Mouse (Mus musculus) liver, embryonic 13.5 days (tissue): ENCODE measurements at regions not wholly inside any gene's neighbourhood (a gene's known extent, or its start where the extent isn't known, plus 50 kb on each side); places are given as distances from the start of the nearest gene placed in this dataset.
"Not testable (repeated sequence)": the region's sequence is repeated elsewhere in the genome, so short reads cannot be mapped to it uniquely, and the experiment has no call there.

ENCODE experiments used
- ATAC-seq: fragments of 200-750 bp; cut with Nextera tagmentation; 2 replicates; pipeline ENCODE4 v1.8.0; 2017; ENCODE audit warnings: low read depth, mild to moderate bottlenecking, moderate number of reproducible peaks, moderate library complexity
- DNase-seq: peaks from one replicate; pipeline ENCODE4 v3.0.0; 2022
- H3K27ac ChIP-seq: fragments of 300-500 bp; sonication (generic); 2 replicates; pipeline ENCODE4 v1.5.1; 2015; ENCODE audit warnings: moderate library complexity, mild to moderate bottlenecking, inconsistent platforms
- H3K27me3 ChIP-seq: fragments of 300-500 bp; sonication (generic); 2 replicates; pipeline ENCODE4 v1.6.1; 2015; ENCODE audit warnings: mild to moderate bottlenecking, inconsistent platforms
- H3K36me3 ChIP-seq: fragments of 300-500 bp; sonication (generic); 2 replicates; pipeline ENCODE4 v1.6.1; 2015; ENCODE audit warnings: mild to moderate bottlenecking, inconsistent platforms
- H3K4me1 ChIP-seq: fragments of 300-500 bp; sonication (generic); replicated peaks from 2 replicates; pipeline ENCODE4 v1.6.1; 2015; ENCODE audit warnings: inconsistent platforms
- H3K4me2 ChIP-seq: fragments of 300-500 bp; sonication (generic); 2 replicates; pipeline ENCODE4 v1.6.1; 2015; ENCODE audit warnings: inconsistent platforms, mild to moderate bottlenecking, moderate library complexity
- H3K4me3 ChIP-seq: fragments of 300-500 bp; sonication (generic); replicated peaks from 2 replicates; pipeline ENCODE4 v1.5.1; 2015; ENCODE audit warnings: mild to moderate bottlenecking, inconsistent platforms
- H3K9ac ChIP-seq: fragments of 300-500 bp; sonication (generic); 2 replicates; pipeline ENCODE4 v1.6.1; 2015; ENCODE audit warnings: mild to moderate bottlenecking, inconsistent platforms
- H3K9me3 ChIP-seq: fragments of 300-500 bp; sonication (generic); replicated peaks from 2 replicates; pipeline ENCODE4 v1.6.1; 2016; ENCODE audit warnings: inconsistent platforms
- WGBS: fragments of 180-500 bp; shearing (Covaris S2); methylation state at CpG from one replicate; pipeline ENCODE4 v1.1.7; 2015; ENCODE audit not compliant: insufficient replicate concordance; 5-methylcytosine and 5-hydroxymethylcytosine counted together

DNA sequence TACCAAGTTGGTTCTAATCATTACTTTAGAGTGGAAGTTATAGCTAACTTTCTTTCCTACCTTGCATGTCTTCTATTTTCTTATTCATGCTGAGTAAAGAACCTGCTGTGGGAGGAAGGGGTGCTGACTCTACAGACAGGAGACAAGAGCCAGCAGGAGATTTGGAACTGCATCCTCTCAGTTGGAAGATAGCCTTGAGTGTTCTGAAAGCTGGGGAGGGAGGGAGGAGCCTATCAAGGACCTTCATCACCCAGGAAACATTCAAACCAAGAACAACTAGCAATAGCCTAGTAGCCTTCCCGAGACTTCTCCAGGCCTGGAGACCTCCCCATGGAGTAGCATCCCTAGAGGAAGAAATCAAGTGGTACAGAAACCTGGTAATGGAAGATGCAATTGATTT, 146.1 kb upstream of the Zfp648 start:
- ATAC-seq = no peak
- WGBS = 71% methylated on average over 1 of the region's 1 CpGs
- no peak overlapping the region for H3K27ac ChIP-seq
- H3K27me3 ChIP-seq = no peaks in the 10 kb centered on the region
- no peaks in the 10 kb centered on the region for H3K9me3 ChIP-seq
- H3K4me2 ChIP-seq = no peak overlapping the region
- H3K4me1 ChIP-seq = no peaks in the 10 kb centered on the region
- H3K36me3 ChIP-seq = no peaks in the 10 kb centered on the region
- no peak for DNase-seq
- H3K9ac ChIP-seq = no peak overlapping the region
- H3K4me3 ChIP-seq = no peak overlapping the region

DNA sequence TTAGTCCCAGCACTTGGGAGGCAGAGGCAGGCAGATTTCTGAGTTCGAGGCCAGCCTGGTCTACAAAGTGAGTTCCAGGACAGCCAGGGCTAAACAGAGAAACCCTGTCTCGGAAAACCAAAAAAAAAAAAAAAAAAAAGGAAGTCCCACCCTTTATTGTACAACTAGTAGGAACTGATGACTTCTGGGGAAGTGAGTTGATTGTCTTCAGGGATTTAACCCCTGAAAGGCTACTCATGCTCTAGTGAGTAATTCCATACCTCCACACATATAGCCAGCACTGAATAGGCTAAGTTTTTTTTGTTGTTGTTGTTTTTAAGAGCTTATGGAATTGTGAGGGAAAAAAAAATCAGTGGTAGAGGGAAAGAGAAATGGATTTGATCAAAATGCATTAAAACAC, 139.6 kb upstream of the Zfp648 start:
- not testable (repeated sequence) for H3K4me1 ChIP-seq, H3K4me2 ChIP-seq, ATAC-seq, H3K4me3 ChIP-seq, H3K36me3 ChIP-seq, DNase-seq, H3K27me3 ChIP-seq, H3K27ac ChIP-seq, H3K9ac ChIP-seq, H3K9me3 ChIP-seq
- 27% methylated on average over 2 of the region's 2 CpGs for WGBS

DNA sequence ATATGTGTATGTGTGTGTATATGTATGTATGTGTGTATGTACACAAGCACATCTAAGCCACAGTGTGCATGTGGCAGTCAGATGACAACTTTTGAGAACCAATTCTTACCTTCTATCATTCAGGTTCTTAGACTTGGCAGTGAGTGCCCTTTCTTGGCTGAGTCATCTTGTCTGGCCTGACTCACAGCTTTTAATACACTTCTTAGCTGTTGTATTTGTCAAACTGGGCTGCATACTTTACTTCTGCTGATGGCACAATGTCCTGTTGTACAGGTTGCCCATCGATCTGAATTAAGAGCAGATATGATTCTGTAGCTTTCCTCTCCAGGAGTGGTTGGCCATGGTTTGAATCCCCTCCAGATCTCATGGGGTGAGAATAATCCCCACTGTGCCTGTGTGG, 139.1 kb upstream of the Zfp648 start:
- no peak for ATAC-seq
- Histone ChIP-seq H3K27ac (no peak overlapping the region), H3K4me3 (no peak overlapping the region), H3K4me1 (no peaks in the 10 kb centered on the region), H3K4me2 (no peak overlapping the region), H3K27me3 (no peaks in the 10 kb centered on the region), H3K9me3 (no peaks in the 10 kb centered on the region), H3K36me3 (no peaks in the 10 kb centered on the region), H3K9ac (no peak overlapping the region)
- 64% methylated on average over 1 of the region's 1 CpGs for WGBS
- DNase-seq = no peak

DNA sequence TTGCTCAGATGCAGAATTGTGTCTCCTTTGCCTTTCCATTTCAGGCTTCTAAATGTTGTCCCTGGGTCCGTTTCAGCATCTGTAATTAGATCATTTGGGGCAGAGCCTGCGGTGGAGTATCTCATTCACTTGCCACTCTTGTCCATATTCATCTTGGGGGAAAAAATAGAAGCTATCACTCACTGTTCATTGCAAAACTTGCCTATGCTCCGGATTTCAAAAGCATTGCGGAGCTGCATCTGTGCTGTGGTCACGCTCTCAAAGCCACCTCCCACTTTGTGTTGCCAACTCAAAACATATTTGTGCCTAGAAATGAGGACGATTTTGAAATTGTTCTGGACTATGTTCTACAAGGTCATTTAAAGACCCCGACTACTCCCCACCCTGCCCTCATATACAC, 138.3 kb upstream of the Zfp648 start:
- H3K4me1 ChIP-seq = no peaks in the 10 kb centered on the region
- H3K4me3 ChIP-seq = no peak overlapping the region
- H3K27ac ChIP-seq = no peak overlapping the region
- H3K27me3 ChIP-seq = no peaks in the 10 kb centered on the region
- ATAC-seq (no peak), DNase-seq (no peak)
- no peaks in the 10 kb centered on the region for H3K36me3 ChIP-seq
- no peak overlapping the region for H3K4me2 ChIP-seq
- no peak overlapping the region for H3K9ac ChIP-seq
- H3K9me3 ChIP-seq = no peaks in the 10 kb centered on the region
- whole genome bisulfite sequencing = 68% methylated on average over 7 of the region's 7 CpGs

DNA sequence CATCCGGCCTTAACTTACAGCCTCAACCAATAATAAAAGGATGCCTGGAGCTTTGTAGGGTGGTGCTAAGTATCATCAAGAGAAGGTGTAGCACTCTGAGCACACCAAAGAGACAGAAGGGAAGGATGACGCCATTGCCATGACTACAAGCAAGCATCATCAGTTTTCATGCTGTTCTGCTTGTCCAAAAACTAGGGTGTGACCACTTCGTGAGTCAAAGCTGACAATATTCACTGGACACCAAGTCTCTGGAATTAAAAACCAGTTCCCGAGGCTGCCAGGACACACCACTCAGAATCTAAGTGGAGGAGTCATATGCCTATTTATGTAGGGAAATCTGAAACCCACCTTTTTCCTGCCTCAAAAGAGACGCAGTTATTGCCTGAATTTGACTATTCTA, 136.4 kb upstream of the Zfp648 start:
- Histone ChIP-seq H3K4me2 (no peak overlapping the region), H3K9ac (no peak overlapping the region), H3K4me1 (no peaks in the 10 kb centered on the region), H3K4me3 (no peak overlapping the region), H3K9me3 (no peaks in the 10 kb centered on the region), H3K27ac (no peak overlapping the region), H3K27me3 (no peaks in the 10 kb centered on the region), H3K36me3 (no peaks in the 10 kb centered on the region)
- no peak for DNase-seq
- ATAC-seq = no peak
- WGBS = 62% methylated on average over 5 of the region's 5 CpGs

DNA sequence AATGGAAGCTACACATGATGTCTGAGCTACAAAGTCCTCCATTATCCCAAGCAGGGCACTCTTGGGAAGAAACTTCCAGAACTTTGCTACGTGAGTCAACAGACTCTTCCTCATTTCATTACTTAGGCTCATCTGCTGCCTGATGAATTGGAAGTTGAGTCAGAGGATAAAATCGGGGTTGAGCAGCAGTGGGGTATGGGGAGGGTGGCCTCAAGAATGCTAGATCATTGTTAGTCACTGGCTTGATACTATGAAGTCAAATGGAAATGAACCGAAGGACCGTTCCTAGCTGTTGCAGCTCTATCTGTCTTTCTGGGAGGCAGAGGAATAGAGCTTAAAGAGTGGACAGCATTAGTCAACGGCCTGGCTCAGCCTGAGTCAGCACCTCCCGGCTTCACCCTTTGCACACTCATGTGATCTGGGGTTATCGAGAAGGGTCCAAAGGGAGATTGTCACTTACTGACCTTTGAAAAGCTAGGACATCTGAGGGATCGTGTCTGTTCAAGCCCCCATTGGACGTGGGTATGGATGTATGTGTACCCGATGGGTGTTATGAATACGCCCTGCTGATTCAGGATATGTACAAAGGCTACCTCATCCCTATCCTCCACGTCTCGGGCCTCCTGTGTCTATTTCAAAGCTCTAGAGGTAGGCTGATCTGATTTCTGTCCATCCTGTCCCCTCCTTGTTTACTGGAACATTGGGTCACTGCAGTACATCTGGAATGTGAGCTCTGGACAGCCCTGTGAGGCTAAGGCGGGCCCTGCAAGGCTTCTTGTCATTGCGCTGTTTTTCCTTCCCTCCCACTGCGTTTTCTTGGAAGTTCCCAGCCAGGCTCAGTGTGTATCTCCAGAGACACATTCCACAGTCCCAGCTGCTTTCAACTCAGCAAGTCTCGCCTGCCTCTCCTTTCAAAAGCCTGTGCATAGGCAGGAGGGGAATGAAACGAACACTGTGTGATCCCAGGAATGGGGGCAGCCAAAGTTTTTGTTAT, 135.4 kb upstream of the Zfp648 start:
- Histone ChIP-seq H3K4me2 (no peak overlapping the region), H3K27me3 (no peaks in the 10 kb centered on the region), H3K27ac (no peak overlapping the region), H3K4me3 (no peak overlapping the region), H3K4me1 (no peaks in the 10 kb centered on the region), H3K9me3 (no peaks in the 10 kb centered on the region), H3K36me3 (no peaks in the 10 kb centered on the region), H3K9ac (no peak overlapping the region)
- 66% methylated on average over 18 of the region's 18 CpGs for WGBS
- ATAC-seq = no peak
- no peak for DNase-seq

DNA sequence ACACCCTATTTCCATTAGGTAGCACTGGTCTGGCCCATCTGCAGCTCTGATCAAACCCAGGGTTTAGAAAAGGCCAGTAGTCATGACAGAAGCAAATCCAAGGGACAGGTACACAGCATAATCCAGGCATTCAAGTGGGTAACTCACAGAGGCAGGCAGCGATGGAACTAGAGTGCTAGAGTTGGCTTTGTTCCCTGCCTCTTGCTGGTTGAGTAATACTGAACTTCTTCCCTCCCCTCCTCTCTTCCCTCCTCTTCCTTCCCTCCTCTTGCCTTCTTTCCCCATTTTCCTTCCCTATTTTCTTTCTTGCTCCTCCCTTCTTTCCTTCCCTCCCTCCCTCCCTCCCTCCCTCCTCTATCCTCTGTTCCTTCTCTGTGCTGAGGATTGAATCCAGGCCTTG, 133.1 kb upstream of the Zfp648 start:
- no peak overlapping the region for H3K4me2 ChIP-seq

DNA sequence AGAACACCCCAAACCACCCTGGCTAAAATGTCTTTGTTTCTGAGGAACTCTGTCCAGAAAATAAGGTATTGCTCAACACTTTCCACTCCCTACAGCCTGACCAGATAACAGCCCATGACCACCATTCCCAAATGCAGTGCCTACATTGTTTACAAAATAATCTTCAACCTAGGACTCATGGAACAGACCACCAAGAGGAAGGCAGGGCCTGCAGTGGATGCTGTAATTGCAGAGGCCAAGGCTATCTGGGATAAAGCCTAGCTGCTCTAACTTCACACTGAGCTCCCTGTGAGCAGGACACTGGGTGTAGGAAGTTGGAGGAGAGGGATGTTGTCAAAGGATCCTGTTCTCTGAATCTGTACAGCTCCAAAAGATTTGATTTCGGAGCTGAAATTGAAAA, 126.7 kb upstream of the Zfp648 start:
- Histone ChIP-seq H3K4me3 (no peak overlapping the region), H3K27me3 (no peaks in the 10 kb centered on the region), H3K36me3 (no peaks in the 10 kb centered on the region), H3K27ac (no peak overlapping the region), H3K4me2 (no peak overlapping the region), H3K9me3 (no peaks in the 10 kb centered on the region), H3K9ac (no peak overlapping the region), H3K4me1 (no peaks in the 10 kb centered on the region)
- DNase-seq = no peak
- 82% methylated on average over 1 of the region's 1 CpGs for WGBS
- ATAC-seq = no peak

More for the DNA sequence above, 133.1 kb upstream of the Zfp648 start:
- no peak for ATAC-seq
- DNase-seq = no peak
- H3K36me3 ChIP-seq = no peaks in the 10 kb centered on the region
- H3K9ac ChIP-seq = no peak overlapping the region
- H3K9me3 ChIP-seq = no peaks in the 10 kb centered on the region
- H3K27me3 ChIP-seq = no peaks in the 10 kb centered on the region
- H3K4me3 ChIP-seq = no peak overlapping the region
- H3K27ac ChIP-seq = no peak overlapping the region
- no peaks in the 10 kb centered on the region for H3K4me1 ChIP-seq
- WGBS = 70% methylated on average over 1 of the region's 1 CpGs

DNA sequence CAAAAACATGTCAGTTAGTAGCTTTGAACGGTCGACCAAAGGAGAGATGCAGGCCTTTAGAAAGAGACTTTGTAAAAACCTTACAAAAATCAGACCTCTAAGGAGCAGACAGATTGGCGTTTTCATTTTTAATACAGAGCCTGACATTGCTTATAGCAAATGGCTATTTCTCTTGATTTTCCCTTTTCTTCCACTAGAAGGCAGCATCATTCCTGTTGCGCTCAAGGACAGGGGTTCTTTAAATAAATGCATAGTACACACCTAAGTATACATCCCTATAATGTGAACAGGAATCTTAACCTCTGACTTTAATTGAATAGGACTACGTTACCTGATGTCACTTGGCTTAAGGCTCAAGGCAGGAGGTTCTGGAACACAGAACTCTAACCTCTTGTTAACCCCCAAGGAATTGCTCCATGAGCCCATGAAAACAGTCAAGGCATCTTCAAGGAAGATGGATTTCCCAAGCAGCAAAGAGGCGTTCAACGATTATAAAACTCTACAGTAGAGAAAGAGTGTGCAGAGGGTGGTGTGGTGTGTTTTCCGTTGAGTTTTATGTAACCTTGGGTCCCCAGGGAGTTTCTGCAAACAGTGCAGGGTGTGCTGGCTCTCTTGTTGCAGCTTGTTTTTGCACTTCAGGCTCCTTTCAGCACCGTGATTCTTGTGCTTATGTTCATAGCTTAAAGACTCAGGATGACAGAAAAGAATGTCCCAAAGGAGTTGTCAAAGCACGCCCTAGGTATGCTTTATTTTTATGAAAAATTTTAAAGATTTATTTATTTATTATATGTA, 124.1 kb upstream of the Zfp648 start:
- no peak overlapping the region for H3K4me2 ChIP-seq
- H3K9me3 ChIP-seq = no peaks in the 10 kb centered on the region
- H3K4me1 ChIP-seq = no peaks in the 10 kb centered on the region
- 51% methylated on average over 10 of the region's 10 CpGs for WGBS
- H3K36me3 ChIP-seq = no peaks in the 10 kb centered on the region
- no peak overlapping the region for H3K9ac ChIP-seq
- H3K27ac ChIP-seq = no peak overlapping the region
- no peak for DNase-seq
- H3K4me3 ChIP-seq = no peak overlapping the region
- no peak for ATAC-seq
- H3K27me3 ChIP-seq = no peaks in the 10 kb centered on the region

DNA sequence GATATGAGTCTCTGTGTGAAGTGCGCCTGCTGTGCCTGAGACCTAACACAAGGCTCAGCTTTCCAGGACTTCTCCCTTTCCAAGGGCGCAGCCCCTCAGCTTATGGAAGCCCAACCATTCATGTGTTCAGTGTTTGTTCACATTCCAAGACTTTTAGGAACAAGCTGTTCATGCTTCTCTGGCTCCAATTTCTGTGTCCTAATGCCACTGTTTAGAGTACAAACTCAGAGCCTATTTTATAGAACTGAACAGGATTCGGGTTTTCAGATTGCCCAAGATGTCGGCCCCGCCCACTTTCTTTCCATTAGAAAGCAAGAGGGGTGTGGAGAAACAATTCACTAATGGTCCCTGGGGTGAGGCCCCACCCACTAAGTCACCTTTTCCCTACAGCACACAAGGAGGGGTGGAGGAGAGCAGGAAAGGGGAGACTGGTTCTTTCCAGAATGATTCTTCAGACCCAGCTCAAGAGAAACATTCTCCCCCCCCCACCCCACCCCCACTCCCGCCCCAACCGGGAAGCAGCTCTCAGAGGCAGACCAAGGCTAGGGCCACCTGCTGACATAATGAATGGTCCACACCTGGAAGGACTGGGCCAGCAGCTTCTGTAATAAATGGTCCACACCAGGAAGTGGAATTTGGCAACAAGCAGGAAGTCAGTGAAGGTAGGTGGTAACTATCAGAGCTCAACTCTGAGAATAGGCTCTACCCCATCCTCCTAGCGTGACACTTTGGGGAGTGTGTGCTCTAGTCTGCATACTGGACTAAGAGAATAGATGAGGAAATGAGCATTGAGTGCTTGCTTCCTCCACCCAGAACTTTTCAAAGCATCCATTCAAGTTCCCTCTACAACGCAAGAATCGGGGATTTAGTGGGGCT, 120.2 kb upstream of the Zfp648 start:
- Histone ChIP-seq H3K4me2 (no peak overlapping the region), H3K27me3 (no peaks in the 10 kb centered on the region), H3K4me3 (no peak overlapping the region), H3K4me1 (no peaks in the 10 kb centered on the region), H3K9me3 (no peaks in the 10 kb centered on the region), H3K9ac (no peak overlapping the region), H3K36me3 (no peaks in the 10 kb centered on the region), H3K27ac (no peak overlapping the region)
- no peak for ATAC-seq
- WGBS = 54% methylated on average over 10 of the region's 10 CpGs
- DNase-seq = no peak

DNA sequence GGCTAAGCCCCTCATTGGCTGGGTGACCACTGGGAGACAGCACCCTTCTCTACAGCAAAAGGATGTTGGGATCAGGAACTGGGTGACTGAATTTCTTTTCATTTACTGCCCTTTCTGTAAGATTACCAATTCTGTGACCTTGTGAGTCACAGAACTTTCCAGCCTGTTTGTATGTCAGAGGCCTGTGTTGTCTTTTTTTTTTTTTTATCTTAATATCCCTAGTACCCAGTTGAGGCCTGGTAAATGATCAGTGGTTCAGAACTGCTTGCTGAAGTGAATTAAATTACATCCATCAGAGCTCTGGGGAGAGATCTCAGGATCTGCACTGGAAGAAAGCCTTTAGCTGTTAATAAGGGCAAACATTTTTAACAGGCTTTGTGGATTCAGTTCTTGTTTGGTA, 114.8 kb upstream of the Zfp648 start:
- Histone ChIP-seq H3K36me3 (no peaks in the 10 kb centered on the region), H3K9me3 (no peaks in the 10 kb centered on the region), H3K4me3 (no peak overlapping the region), H3K4me2 (no peak overlapping the region), H3K27me3 (no peaks in the 10 kb centered on the region), H3K9ac (no peak overlapping the region), H3K27ac (no peak overlapping the region), H3K4me1 (no peaks in the 10 kb centered on the region; the same call in 1 of the 2 replicates)
- ATAC-seq = no peak
- DNase-seq = no peak
